Mouse (Mus musculus): ENCODE data around the gene Pcnx3. TPM values are rescaled to one million over a fixed set of nuclear protein-coding genes. Genes with fewer than 3 reads are reported as not detected.
A peak's percentile ranks its signal among the peaks of the same experiment; 100 is the strongest.
"Not testable (repeated sequence)": the region's sequence is repeated elsewhere in the genome, so short reads cannot be mapped to it uniquely, and the experiment has no call there.

The Pcnx3 gene
- total RNA-seq, 2 experiments from 2014 or later: 37.1 to 40.5 TPM

DNA sequence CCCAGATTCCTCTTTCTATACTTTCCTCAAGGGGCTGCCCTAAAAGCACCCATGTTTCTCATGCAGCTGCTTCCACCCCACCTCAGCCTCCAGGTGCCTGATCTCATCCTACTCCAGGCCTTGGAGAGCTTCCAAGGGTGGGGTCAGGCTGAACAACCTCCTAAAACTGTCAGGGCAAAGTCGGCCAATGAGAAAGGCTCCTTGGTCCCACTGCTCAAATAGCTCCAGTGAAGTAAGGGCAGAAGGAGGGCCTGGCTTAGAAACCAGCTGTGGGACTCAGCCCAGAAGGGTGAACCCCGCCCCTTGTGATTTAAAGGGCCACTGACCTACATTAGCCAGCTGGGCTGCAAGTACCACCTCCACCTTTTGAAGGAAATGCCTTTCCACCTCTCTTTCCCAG lies 25.0 kb upstream of the Pcnx3 start:
- DNase-seq (ENCODE audit: low spot score in 2 of 2): peak in 1 of 2 experiments; percentile 71

DNA sequence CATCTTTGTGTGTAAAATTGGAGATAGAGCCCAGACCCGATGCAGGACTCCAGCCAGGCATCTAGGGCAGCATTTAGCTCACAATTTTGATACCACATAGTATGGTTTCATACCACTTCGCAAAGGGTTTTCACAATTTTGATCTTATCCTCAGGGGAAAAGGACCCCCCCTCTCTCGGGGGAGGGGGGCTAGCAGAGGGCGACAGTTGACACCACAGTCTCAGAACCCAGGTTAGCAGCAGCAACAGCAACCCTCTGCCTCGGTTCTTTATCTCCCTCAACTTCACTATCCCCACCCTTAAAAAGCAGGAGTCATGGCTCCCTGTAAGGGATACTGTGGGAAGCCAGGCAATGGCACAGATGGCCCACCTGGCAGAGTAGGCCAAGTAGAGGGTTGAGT lies 24.5 kb upstream of the Pcnx3 start:
- no peak for DNase-seq (ENCODE audit: low spot score in 2 of 2)

- DNase-seq (ENCODE audit: low spot score in 2 of 2): no peak
These were observed 23.3 kb upstream of the Pcnx3 start for GRCm38 (mm10) chr19:5711907-5712460.

GRCm38 (mm10) chr19:5711218-5711617 lies 22.5 kb upstream of the Pcnx3 start:
- DNase-seq (ENCODE audit: low spot score in 2 of 2): peak; percentile 62 to 75

- no peak for DNase-seq (ENCODE audit: low spot score in 2 of 2)
These were observed 21.9 kb upstream of the Pcnx3 start for GRCm38 (mm10) chr19:5710581-5710980.

GRCm38 (mm10) chr19:5710068-5710467 lies 21.4 kb upstream of the Pcnx3 start:
- no peak for DNase-seq (ENCODE audit: low spot score in 2 of 2)

- DNase-seq (ENCODE audit: low spot score in 2 of 2): peak in 1 of 2 experiments; percentile 71
These were observed 16.3 kb upstream of the Pcnx3 start for GRCm38 (mm10) chr19:5704801-5705571.

DNA sequence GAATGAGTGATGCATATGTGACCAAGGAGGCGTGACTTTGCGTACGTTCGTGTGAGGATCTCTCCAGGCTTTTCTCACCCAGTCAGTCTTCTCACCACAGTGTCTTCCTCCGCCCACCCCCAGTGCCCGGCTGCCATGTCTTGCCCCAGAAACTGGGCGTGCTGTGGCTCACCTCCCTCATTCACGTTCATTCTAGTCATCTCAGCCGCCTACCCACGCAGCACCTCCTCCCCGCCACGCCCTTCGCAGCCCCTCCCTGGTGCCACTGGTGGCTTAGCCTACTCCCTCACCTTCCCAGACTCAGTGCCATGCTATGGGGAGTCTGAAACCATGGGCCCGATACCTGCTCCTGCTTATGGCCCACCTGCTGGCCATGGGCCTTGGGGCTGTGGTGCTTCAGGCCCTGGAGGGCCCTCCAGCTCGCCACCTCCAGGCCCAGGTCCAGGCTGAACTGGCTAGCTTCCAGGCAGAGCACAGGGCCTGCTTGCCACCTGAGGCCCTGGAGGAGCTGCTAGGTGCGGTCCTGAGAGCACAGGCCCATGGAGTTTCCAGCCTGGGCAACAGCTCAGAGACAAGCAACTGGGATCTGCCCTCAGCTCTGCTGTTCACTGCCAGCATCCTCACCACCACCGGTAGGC lies 15.6 kb upstream of the Pcnx3 start, which contains the start of gene Kcnk7:
Gene Kcnk7, plus strand, starts transcription at position 205 of the 638 bp plus-strand sequence.
- no peak for DNase-seq (ENCODE audit: low spot score in 2 of 2)

DNA sequence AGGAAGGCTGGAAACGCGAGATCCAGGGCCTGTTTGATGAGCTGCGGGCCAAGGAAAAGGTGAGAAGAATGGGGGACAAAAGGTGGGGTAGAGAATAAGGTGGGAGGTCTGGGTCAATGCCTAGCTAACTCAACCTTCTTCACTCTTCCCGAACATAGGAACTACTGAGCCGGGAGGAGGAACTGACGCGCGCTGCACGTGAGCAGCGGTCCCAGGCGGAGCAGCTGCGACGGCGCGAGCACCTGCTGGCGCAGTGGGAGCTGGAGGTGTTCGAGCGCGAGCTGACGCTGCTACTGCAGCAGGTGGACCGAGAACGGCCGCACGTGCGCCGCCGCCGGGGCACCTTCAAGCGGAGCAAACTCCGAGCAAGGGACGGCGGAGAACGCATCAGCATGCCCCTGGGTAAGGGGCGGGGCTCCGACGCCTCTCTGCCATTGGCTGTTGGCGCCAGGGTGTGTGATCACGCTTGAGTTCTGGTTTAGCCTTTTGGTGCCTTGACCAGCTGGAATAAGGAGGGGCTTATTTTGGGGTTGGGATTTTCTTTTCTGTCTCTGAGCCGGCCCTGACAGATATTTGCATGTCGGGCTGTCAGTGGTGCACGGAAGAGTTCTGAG lies 7.2 kb upstream of the Pcnx3 start:
- DNase-seq (ENCODE audit: low spot score in 2 of 2): no peak

- DNase-seq (ENCODE audit: low spot score in 2 of 2): no peak
These were observed 5.1 kb upstream of the Pcnx3 start for GRCm38 (mm10) chr19:5693801-5694200.

- DNase-seq (ENCODE audit: low spot score in 2 of 2): no peak
These were observed 4.2 kb upstream of the Pcnx3 start for GRCm38 (mm10) chr19:5692913-5693396.

DNA sequence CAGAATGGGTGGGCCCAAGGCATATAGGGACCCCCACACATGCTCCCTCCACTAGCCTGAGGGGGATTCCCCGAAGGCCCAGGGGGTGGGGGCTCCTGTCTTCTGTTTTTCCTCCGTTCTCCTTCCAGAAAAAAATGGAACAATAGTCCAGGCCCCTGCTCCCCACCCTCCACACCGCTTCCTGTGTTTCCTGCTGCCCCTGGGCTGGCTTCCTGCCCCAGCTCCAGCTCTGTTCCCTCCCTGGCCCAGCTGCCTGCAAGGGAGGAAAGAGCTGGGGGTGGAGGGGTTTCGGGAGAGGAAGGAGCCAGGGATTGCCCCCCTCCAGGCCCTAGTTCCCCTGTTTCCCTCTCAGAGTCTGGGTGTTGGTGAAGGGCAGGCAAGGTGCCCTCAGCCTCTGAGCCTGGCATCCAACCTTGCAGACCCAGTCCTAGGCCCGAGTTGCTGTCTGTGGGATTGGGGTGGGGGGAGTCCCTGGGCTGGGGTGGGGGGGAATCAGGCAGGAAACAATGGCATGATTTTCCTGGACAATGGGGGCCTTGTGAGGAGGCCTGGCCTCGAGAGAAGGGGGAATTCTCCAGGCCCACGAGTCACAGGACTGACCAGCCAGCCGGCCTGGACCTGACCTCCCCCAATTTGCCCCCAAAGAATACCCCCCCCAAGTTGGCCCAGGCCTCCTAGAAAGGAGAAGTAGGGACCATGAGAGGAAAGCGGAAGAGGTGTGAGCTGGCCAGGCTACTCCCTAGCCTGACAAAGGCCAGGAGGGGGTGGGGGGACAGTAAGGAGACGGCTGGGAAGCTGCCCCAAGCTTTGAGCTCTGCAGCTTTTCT lies 3.6 kb upstream of the Pcnx3 start:
- no peak for DNase-seq (ENCODE audit: low spot score in 2 of 2)

- DNase-seq (ENCODE audit: low spot score in 2 of 2): no peak
These were observed 2.9 kb upstream of the Pcnx3 start for GRCm38 (mm10) chr19:5691601-5692000.

- no peak for DNase-seq (ENCODE audit: low spot score in 2 of 2)
These were observed 1.6 kb upstream of the Pcnx3 start for GRCm38 (mm10) chr19:5690343-5690735.

DNA sequence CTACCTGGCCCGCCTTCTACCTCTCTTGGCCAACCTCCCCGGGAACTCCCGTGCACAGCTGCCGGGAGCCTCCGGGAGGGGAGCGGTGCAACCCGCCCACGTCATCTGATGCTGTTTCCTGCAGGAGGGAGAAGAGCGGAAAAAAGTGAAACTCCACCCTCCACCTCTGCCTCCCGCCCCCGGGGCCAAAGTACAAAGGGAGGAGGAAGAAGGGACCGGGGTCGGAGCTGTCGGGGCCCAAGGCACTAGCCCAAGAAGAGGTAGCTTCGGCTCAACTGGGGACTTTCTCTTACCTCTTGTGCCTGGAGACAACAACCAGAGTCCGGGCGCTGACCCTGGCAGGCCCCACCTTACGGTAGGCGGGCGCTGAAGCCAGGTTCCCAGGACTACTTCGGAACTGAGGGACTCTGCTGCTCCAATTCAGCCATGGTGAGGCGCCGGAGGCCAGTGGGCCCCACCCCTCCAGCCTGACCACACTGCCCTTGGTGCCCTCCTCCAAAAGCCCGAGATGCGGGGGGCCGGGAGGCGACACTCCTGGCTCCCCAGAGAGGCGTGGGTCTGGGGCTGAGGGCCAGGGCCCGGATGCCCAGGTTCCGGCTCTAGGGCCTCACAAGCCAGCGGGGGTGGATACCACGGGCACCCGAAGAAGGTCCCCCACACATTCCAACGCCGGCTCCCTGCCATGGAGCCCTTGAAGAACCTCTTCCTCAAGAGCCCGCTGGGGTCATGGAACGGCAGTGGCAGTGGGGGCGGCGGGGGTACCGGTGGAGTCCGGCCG lies 1.0 kb upstream of the Pcnx3 start:
- peak; percentile 71 to 87 for DNase-seq (ENCODE audit: low spot score in 2 of 2)

- no peak for DNase-seq (ENCODE audit: low spot score in 2 of 2)
These were observed 350 bp upstream of the Pcnx3 start for GRCm38 (mm10) chr19:5689088-5689428.

DNA sequence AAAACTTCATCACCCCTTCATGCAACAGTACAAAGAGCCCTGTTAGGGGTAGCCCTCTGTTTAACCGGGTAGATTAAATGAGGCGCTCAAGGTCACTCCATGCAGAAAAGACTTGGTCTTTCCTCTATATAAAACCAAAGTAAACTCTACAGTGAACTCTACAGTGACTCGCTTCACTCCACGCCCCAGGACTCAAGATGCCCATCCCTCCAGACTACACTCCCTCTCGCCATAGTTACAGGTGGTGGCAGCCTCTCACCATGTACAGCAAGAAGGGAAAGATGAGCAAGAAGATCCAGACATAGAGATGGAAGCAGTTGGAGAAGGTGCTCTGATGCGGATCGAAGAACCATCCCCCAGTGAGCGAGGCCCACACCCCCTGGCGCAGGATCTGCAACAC lies 970 bp downstream of the Pcnx3 start:
- no peak for DNase-seq (ENCODE audit: low spot score in 2 of 2)

- DNase-seq (ENCODE audit: low spot score in 2 of 2): not testable (repeated sequence)
These were observed 1.8 kb downstream of the Pcnx3 start for GRCm38 (mm10) chr19:5686954-5687353.

DNA sequence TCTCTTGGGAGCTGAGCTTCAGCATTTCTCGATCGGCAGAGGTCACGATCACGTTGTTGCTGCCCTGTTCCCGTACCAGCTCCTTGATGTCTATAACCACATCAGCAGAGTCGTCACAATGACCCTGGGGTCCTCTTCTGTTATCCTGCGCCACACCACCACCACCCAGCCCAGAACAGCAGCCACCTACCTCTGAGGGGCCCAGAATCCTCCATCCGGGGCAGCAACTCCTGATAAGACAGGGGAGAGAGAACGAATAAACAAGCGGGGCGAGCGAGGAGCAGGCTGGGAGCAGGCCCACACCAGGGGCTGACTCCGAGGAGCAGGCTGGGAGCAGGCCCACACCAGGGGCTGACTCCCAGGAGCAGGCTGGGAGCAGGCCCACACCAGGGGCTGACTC lies 2.3 kb downstream of the Pcnx3 start:
- no peak for DNase-seq (ENCODE audit: low spot score in 2 of 2)

GRCm38 (mm10) chr19:5685861-5686260 lies 2.8 kb downstream of the Pcnx3 start:
- no peak for DNase-seq (ENCODE audit: low spot score in 2 of 2)
